Mouse (Mus musculus): Measurements from ENCODE around the gene Ccdc149.

GRCm38 (mm10) chr5:52440278-52440677, 31.0 kb downstream of the Ccdc149 start:
- TF ChIP-seq POLR2A (IDR thresholded peaks at IDR 0.05; ENCODE audit: insufficient read depth, low read depth, low read length) (no peak), CTCF (IDR thresholded peaks at IDR 0.05) (no peak), EP300 (IDR thresholded peaks at IDR 0.05; ENCODE audit: insufficient read depth, low read depth, low read length) (no peak)

Data from heart, adult 2 months (tissue).